ENCODE assay signal across 20 mouse cellular contexts in genomic region chr5:117510864-117511263, GRCm38 (mm10).
DNase-seq lines count a peak whose midpoint lies in the region; ATAC-seq lines count a peak whose summit lies in the region.
"Had no signal": no experiment of that assay in that cellular context is flagged by ENCODE, and none has a peak within 500 bp of the region (broad histone marks: within the 10 kb centered on the region; RNA-seq: fewer than 3 reads in every experiment).

No protein-coding gene starts in this region.

- H3K36me3 ChIP-seq in forebrain, embryonic 10.5 days (replicated peaks): no peaks in the 10 kb centered on the region
- H3K36me3 ChIP-seq in forebrain, embryonic 12.5 days (replicated peaks): no peaks in the 10 kb centered on the region
- H3K36me3 ChIP-seq in megakaryocyte, embryonic 14.5 days (replicated peaks; ENCODE audit: low read length): no peaks in the 10 kb centered on the region
- H3K36me3 ChIP-seq: embryonic facial prominence, embryonic 13.5 days; limb, embryonic 12.5 days; neural tube, embryonic 13.5 days had no signal

- WGBS in forebrain, embryonic 10.5 days: 86% methylated on average over 10 of the region's 10 CpGs
- 71% methylated on average over 10 of the region's 10 CpGs for WGBS in forebrain, embryonic 12.5 days

- H3K27me3 ChIP-seq in forebrain, embryonic 10.5 days (ENCODE audit: poor library complexity, severe bottlenecking): no peaks in the 10 kb centered on the region
- H3K27me3 ChIP-seq in forebrain, embryonic 12.5 days: 0 out of 2 replicates have a peak, but pooled peaks cover 3% of the 10 kb centered on the region
- H3K27me3 ChIP-seq in megakaryocyte, embryonic 14.5 days (replicated peaks): peaks cover 9% of the 10 kb centered on the region
- H3K27me3 ChIP-seq: CH12.LX; neural tube, embryonic 13.5 days had no signal

- peaks cover 17% of the 10 kb centered on the region for H3K4me1 ChIP-seq in forebrain, embryonic 10.5 days
- H3K4me1 ChIP-seq in forebrain, embryonic 12.5 days: peaks cover 11% of the 10 kb centered on the region; the same call in 1 of the 2 replicates
- H3K4me1 ChIP-seq in megakaryocyte, embryonic 14.5 days: peaks cover 12% of the 10 kb centered on the region
- H3K4me1 ChIP-seq: neural tube, embryonic 13.5 days had no signal

- H3K4me3 ChIP-seq in forebrain, embryonic 10.5 days: no peak overlapping the region
- no peak overlapping the region for H3K4me3 ChIP-seq in forebrain, embryonic 12.5 days (replicated peaks)
- peak overlapping the region; percentile 18 for H3K4me3 ChIP-seq in megakaryocyte, embryonic 14.5 days (replicated peaks)
- H3K4me3 ChIP-seq: gastrocnemius, adult 2 months; limb, embryonic 12.5 days; neural tube, embryonic 13.5 days had no signal

- no peaks in the 10 kb centered on the region for H3K9me3 ChIP-seq in forebrain, embryonic 10.5 days
- H3K9me3 ChIP-seq in forebrain, embryonic 12.5 days: no peaks in the 10 kb centered on the region
- H3K9me3 ChIP-seq in megakaryocyte, embryonic 14.5 days: peaks cover 3% of the 10 kb centered on the region; the same call in 1 of the 2 replicates
- H3K9me3 ChIP-seq: embryonic facial prominence, embryonic 13.5 days; limb, embryonic 12.5 days; neural tube, embryonic 13.5 days had no signal

- no peak for ATAC-seq in forebrain, embryonic 12.5 days (ENCODE audit: low FRiP score)
- no peak for ATAC-seq in megakaryocyte, adult 5-6 weeks (ENCODE audit: poor library complexity, severe bottlenecking)
- ATAC-seq: hindbrain, embryonic 16.5 days had no signal

- peak overlapping the region; percentile 25; the same call in 1 of the 2 replicates for H3K27ac ChIP-seq in forebrain, embryonic 10.5 days
- no peak overlapping the region for H3K27ac ChIP-seq in forebrain, embryonic 12.5 days
- H3K27ac ChIP-seq: embryonic facial prominence, embryonic 13.5 days; gastrocnemius, adult 2 months; limb, embryonic 12.5 days; neural tube, embryonic 13.5 days had no signal

- no peak overlapping the region for H3K4me2 ChIP-seq in forebrain, embryonic 12.5 days
- H3K4me2 ChIP-seq: neural tube, embryonic 13.5 days had no signal

- H3K9ac ChIP-seq in forebrain, embryonic 12.5 days: no peak overlapping the region
- H3K9ac ChIP-seq: limb, embryonic 12.5 days; neural tube, embryonic 13.5 days had no signal

- no peak for DNase-seq in forebrain, embryonic 10.5 days (ENCODE audit: extremely low spot score, low spot score)
- DNase-seq in naive thymus-derived CD4-positive, alpha-beta T cell, adult 2 months (ENCODE audit: low read depth): peak; percentile 55
- DNase-seq in thymus, postnatal 36 days: peak; percentile 60 to 67
- no peak for DNase-seq in ovary, adult 18-20 months (ENCODE audit: low spot score)
- DNase-seq in kidney, postnatal 36 days: no peak
- DNase-seq: adrenal gland, postnatal 10 days; cerebellum, adult 11-12 months; gastrocnemius, adult 2 months; heart, adult 11 months; kidney, adult 18-20 months; kidney, postnatal 4 days; lung, postnatal 10 days had no signal

Comparison
In these comparisons a context has a peak if more than half of its experiments do, and no peak if none do; other contexts are left out.
1. DNase-seq: peak in naive thymus-derived CD4-positive, alpha-beta T cell, adult 2 months (single experiment) and thymus, postnatal 36 days (2 of 2); none in forebrain, embryonic 10.5 days (single experiment), ovary, adult 18-20 months (single experiment) and kidney, postnatal 36 days (0 of 2).